Mouse (Mus musculus) adrenal gland, adult 2 months (tissue): Measurements from ENCODE around the gene Il1rap. TPM values are rescaled to one million over a fixed set of nuclear protein-coding genes. Genes with fewer than 3 reads are reported as not detected.

ENCODE experiments used
- DNase-seq: peaks from one replicate; pipeline ENCODE4 v3.0.0; 2021
- polyA plus RNA-seq: library from polyadenylated mRNA; depleted of rRNA; stranded (reverse); fragments of >200 nt; gene quantifications from 2 replicates; pipeline ENCODE4 v1.2.3, GENCODE M21; 2012; rRNA removed
- total RNA-seq, 2 experiments: library from RNA; stranded (reverse); gene quantifications; 2 replicates each; pipeline ENCODE4 v1.2.3; 2021

The Il1rap gene
- total and polyA plus RNA-seq, 3 experiments, result 1.8 to 10.5 (median 5.5) TPM

DNA sequence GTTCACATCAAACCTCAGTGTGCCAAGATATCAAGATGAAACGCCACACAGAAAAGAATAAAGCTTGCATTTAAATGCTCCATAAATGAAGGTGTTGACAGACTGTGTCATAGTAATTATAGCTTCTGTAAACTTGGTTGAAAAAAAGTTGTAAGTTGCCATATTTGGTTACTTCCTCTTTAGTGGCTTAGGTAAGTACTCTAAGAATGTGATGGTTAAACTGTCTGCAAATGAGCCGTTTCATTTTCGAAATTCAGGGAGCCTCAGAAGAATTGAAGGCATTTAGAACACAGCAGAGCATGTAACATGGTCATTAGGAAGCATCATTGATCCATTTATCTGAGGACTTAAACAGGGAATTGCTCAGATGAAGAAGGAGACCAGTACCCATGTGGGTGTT is 146.6 kb downstream of the Il1rap start:
- DNase-seq, result no peak

DNA sequence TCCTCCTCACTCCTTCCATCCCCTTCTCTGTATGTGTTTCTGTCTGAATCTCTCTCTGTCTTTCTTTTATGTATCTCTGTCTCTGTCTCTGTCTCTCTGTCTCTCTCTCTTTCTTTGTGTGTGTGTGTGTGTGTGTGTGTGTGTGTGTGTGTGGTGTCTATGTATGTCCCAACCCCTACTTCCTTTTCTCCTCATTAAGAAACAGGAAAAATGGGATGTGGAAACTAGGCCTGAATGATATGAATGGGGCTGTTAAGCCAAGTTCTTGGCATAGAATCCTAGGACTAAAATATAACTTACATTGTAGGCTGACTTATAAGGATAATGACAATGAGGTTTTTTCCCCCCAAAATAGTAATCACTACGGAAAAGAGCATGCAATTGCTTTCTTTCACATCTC is 149.4 kb downstream of the Il1rap start:
- DNase-seq, result no peak

DNA sequence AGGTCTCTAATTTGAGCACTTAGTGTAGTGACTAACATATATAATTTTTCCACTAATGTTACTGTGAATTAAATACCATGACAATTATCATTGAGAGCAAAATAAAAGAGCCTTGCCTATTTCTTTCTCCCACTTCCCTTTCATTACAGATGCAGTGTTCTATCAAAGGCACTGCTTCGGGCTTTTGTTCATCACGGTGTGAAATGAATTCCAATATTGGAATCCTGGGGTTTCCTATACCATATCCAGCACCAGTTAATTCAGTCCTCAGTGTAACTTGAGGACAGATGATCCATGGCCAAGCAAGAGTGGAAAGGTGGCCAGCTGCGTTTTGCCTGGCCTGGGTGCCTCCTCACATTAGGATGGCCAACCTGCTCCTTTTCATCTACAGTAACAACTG is 151.1 kb downstream of the Il1rap start:
- no peak for DNase-seq

DNA sequence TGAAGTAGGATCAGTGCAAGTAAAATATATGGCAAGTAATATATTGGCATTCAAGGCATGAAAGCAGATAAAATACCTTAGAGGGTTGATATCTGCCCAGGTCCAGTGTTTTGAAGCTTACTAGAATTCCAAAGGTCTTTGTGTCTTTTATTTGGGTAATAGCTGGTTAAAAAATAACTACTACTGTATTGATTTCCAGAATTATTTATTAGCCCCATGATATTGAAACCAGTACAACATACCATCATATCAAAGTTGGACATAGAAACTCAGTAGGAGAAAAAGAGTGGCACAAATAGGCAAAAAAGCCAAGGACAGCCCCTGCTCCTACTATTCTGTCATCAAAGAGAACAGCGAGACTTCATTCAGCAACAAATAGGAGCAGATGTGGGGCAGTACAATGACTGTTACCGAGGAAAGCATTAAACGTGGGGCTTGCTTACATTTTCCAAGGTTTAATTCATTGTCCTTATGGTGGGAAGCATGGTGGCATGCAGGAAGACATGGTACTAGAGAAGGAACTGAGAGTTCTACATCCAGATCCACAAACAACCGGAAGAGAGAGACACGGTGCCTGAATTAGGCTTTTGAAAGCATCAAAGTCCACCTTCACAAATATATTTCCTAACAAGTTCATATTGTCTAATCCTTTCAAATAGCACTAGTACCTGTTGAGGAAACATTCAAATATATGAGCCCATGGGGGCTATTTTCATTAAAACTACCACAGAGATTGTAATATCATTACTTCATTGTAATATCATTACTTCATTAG is 174.1 kb downstream of the Il1rap start:
- DNase-seq, result no peak

DNA sequence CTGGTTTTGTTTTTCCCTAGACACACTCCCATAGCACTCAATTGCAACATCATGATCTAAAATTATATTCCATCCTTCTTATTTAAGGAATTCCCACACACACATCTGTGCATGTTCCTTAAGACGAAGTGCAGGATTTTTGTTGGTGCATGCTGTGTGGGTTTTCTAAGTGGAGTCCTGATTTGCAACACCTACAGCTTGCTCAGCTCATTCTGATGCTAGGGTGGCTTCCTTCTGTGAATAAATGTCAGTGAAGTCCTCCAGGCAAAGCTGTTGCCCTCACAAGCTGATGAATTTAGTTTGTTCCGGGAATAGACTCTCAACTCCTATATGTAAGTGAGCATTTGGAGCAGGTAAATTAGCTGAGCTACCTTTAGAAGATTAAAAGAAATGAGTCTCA is 194.5 kb downstream of the Il1rap start:
- no peak for DNase-seq

DNA sequence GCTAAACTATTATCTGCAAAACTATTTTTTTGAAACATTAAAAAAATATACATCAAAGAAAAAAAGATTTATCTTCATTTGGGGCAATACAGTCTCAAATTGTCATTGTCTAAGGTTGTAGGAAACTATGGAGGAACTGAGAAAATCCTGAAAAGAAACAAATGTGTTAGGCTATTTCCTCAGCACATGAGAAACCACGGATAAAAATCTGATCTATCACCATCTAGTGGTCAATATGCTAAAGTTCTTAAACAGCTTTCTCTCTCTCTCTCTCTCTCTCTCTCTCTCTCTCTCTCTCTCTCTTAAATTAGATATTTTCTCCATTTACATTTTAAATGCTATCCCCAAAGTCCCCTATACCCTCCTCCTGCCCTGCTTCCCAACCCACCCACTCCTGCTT is 195.6 kb downstream of the Il1rap start:
- no peak for DNase-seq

Other genes with a start within 250 kb of the Il1rap start
- gene Cldn1, start 209.9 kb upstream of the Il1rap start, total RNA-seq, result 10 to 100 TPM in 1 of 2 experiments, 1 to 10 TPM in 1; 9.0 to 16.2 TPM
- gene Cldn1, start 209.9 kb upstream of the Il1rap start, polyA plus RNA-seq, result 3.0 and 4.6 TPM in 2 replicates
- gene Cldn16, start 118.6 kb upstream of the Il1rap start, total RNA-seq, result not detected
- not detected in 2 replicates for gene Cldn16, start 118.6 kb upstream of the Il1rap start, polyA plus RNA-seq
- not detected for gene Tmem207, start 54.9 kb upstream of the Il1rap start, total RNA-seq
- not detected in 2 replicates for gene Tmem207, start 54.9 kb upstream of the Il1rap start, polyA plus RNA-seq